Mouse (Mus musculus) MEL (cell line): ENCODE data around the gene Tbx21. TPM values are rescaled to one million over a fixed set of nuclear protein-coding genes. Genes with fewer than 3 reads are reported as not detected.

Experiments
- DNase-seq: peaks from one replicate; pipeline ENCODE4 v3.0.0; 2011; ENCODE audit warnings: low read depth, low spot score
- H3K27ac ChIP-seq: 2 replicates; pipeline ENCODE4 v1.5.1; 2012; ENCODE audit warnings: low read depth, mild to moderate bottlenecking, control low read depth, low read length, moderate library complexity; ENCODE audit not compliant: control insufficient read depth
- H3K27me3 ChIP-seq, 2 experiments: fragments of 150-350 bp in 1 of 2; sonication (generic) in 1 of 2; 2 replicates each; pipeline ENCODE4 v1.6.1; 2012; ENCODE audit warnings: low read length in 2 of 2, mild to moderate bottlenecking in 2 of 2, improper control_type of control experiment in 1 of 2, moderate library complexity in 1 of 2; ENCODE audit not compliant: insufficient read depth in 2 of 2, control insufficient read depth in 1 of 2
- H3K36me3 ChIP-seq, 2 experiments: 2 replicates each; pipeline ENCODE4 v1.6.1; 2012 to 2014; ENCODE audit warnings: low read length in 2 of 2, improper control_type of control experiment in 1 of 2, inconsistent platforms in 1 of 2, mild to moderate bottlenecking in 1 of 2; ENCODE audit not compliant: insufficient read depth in 2 of 2, control insufficient read depth in 1 of 2
- H3K4me1 ChIP-seq, 2 experiments: fragments of 150-350 bp in 1 of 2; sonication (generic) in 1 of 2; 2 replicates each; pipeline ENCODE4 v1.6.1; 2012; ENCODE audit warnings: low read length in 2 of 2, improper control_type of control experiment in 1 of 2, mild to moderate bottlenecking in 1 of 2; ENCODE audit not compliant: insufficient read depth in 2 of 2, control insufficient read depth in 1 of 2
- H3K4me3 ChIP-seq, 2 experiments: fragments of 150-350 bp in 1 of 2; sonication (generic) in 1 of 2; 2 replicates each; pipeline ENCODE4 v1.5.1; 2012; ENCODE audit warnings: low read depth in 2 of 2, low read length in 2 of 2, mild to moderate bottlenecking in 2 of 2, moderate library complexity in 2 of 2, control low read depth in 1 of 2, improper control_type of control experiment in 1 of 2; ENCODE audit not compliant: control insufficient read depth in 1 of 2, insufficient read depth in 1 of 2
- H3K79me2 ChIP-seq: 2 replicates; pipeline ENCODE4 v1.6.1; 2012; ENCODE audit warnings: mild to moderate bottlenecking, low read length, moderate library complexity; ENCODE audit not compliant: control insufficient read depth, poor library complexity, insufficient read depth
- H3K9ac ChIP-seq: 2 replicates; pipeline ENCODE4 v1.6.1; 2012; ENCODE audit warnings: low read depth, mild to moderate bottlenecking, control low read depth, low read length, moderate library complexity; ENCODE audit not compliant: control insufficient read depth, poor library complexity, severe bottlenecking
- H3K9me3 ChIP-seq: fragments of 150-350 bp; sonication (generic); replicated peaks from 2 replicates; pipeline ENCODE4 v1.6.1; 2012; ENCODE audit warnings: mild to moderate bottlenecking, low read length, improper control_type of control experiment, moderate library complexity; ENCODE audit not compliant: insufficient read depth
- BHLHE40 ChIP-seq: IDR thresholded peaks from 2 replicates; pipeline ENCODE4 v1.6.1; 2012; ENCODE audit warnings: low read depth, mild to moderate bottlenecking, inconsistent platforms, low read length, improper control_type of control experiment, borderline replicate concordance
- EP300 ChIP-seq, 2 experiments: IDR thresholded peaks; 2 replicates each; pipeline ENCODE4 v1.6.1; 2011; ENCODE audit warnings: improper control_type of control experiment in 2 of 2, low read length in 2 of 2, low read depth in 1 of 2, mild to moderate bottlenecking in 1 of 2
- JUND ChIP-seq: IDR thresholded peaks from 2 replicates; pipeline ENCODE4 v1.6.1; 2011; ENCODE audit warnings: low read depth, mild to moderate bottlenecking, improper control_type of control experiment, low read length
- MAFK ChIP-seq: IDR thresholded peaks from 2 replicates; pipeline ENCODE4 v1.6.1; 2011; ENCODE audit warnings: low read depth, mild to moderate bottlenecking, low read length, improper control_type of control experiment, borderline replicate concordance
- MAX ChIP-seq: IDR thresholded peaks from 2 replicates; pipeline ENCODE4 v1.6.1; 2011; ENCODE audit warnings: low read length, improper control_type of control experiment
- MAZ ChIP-seq: IDR thresholded peaks from 2 replicates; pipeline ENCODE4 v1.6.1; 2012; ENCODE audit warnings: low read depth, mild to moderate bottlenecking, inconsistent platforms, low read length, improper control_type of control experiment
- MXI1 ChIP-seq: IDR thresholded peaks from 2 replicates; pipeline ENCODE4 v1.6.1; 2011; ENCODE audit warnings: mild to moderate bottlenecking, low read depth, low read length, improper control_type of control experiment
- MYC ChIP-seq: IDR thresholded peaks from 2 replicates; pipeline ENCODE4 v1.6.1; 2011; ENCODE audit warnings: low read depth, mild to moderate bottlenecking, low read length, improper control_type of control experiment, moderate library complexity
- RCOR1 ChIP-seq: IDR thresholded peaks from 2 replicates; pipeline ENCODE4 v1.6.1; 2012; ENCODE audit warnings: low read depth, mild to moderate bottlenecking, inconsistent platforms, low read length, improper control_type of control experiment
- TAL1 ChIP-seq: IDR thresholded peaks from 2 replicates; pipeline ENCODE4 v1.6.1; 2012; ENCODE audit warnings: mild to moderate bottlenecking, inconsistent platforms, low read length, moderate library complexity, mixed read lengths
- TBP ChIP-seq: IDR thresholded peaks from 2 replicates; pipeline ENCODE4 v1.8.0; 2011; ENCODE audit warnings: low read depth, low read length, improper control_type of control experiment
- USF1 ChIP-seq: IDR thresholded peaks from 2 replicates; pipeline ENCODE4 v1.6.1; 2014; ENCODE audit warnings: low read depth, mild to moderate bottlenecking, inconsistent platforms, low read length, improper control_type of control experiment, moderate library complexity
- USF2 ChIP-seq, 2 experiments: IDR thresholded peaks; 2 replicates each; pipeline ENCODE4 v1.6.1; 2011 to 2012; ENCODE audit warnings: improper control_type of control experiment in 2 of 2, low read length in 2 of 2, borderline replicate concordance in 1 of 2, inconsistent platforms in 1 of 2, low read depth in 1 of 2, mild to moderate bottlenecking in 1 of 2; ENCODE audit not compliant: insufficient read depth in 1 of 2
- ZKSCAN1 ChIP-seq: IDR thresholded peaks from 2 replicates; pipeline ENCODE4 v1.6.1; 2012; ENCODE audit warnings: low read depth, mild to moderate bottlenecking, inconsistent platforms, low read length, improper control_type of control experiment, moderate library complexity
- ZMIZ1 ChIP-seq: IDR thresholded peaks from 2 replicates; pipeline ENCODE4 v1.6.1; 2012; ENCODE audit warnings: low read depth, mild to moderate bottlenecking, inconsistent platforms, low read length, improper control_type of control experiment, moderate library complexity
- ZNF384 ChIP-seq: IDR thresholded peaks from 2 replicates; pipeline ENCODE4 v1.6.1; 2012; ENCODE audit warnings: low read depth, mild to moderate bottlenecking, inconsistent platforms, low read length, improper control_type of control experiment
- polyA plus RNA-seq, 2 experiments: library from polyadenylated mRNA; stranded (reverse) in 1 of 2; unstranded in 1 of 2; fragments of >175 nt in 1 of 2; fragments of >200 nt in 1 of 2; gene quantifications; 2 replicates each; pipeline versions ENCODE4 v1.2.1 to v1.2.4; 2012; ENCODE audit warnings: low replicate concordance in 2 of 2, low read depth in 1 of 2; ENCODE audit not compliant: insufficient read length in 2 of 2, insufficient read depth in 1 of 2, missing spikeins in 1 of 2
- total RNA-seq: library from RNA; depleted of rRNA; stranded (reverse); fragments of 300-350 nt; gene quantifications from 2 replicates; pipeline ENCODE4 v1.2.3, GENCODE M21; 2012

Tbx21 gene
- total and polyA plus RNA-seq, 3 experiments = not detected

- TF ChIP-seq TBP (no peak), JUND (no peak), TAL1 (no peak), ZNF384 (no peak), USF1 (no peak), ZKSCAN1 (no peak)
- no peak overlapping the region for H3K9ac ChIP-seq
- no peaks in the 10 kb centered on the region; the same call in 1 of the 2 replicates for H3K79me2 ChIP-seq
- H3K4me1 ChIP-seq = peaks cover 29 to 33% of the 10 kb centered on the region in 2 experiments
- H3K27me3 ChIP-seq = no peaks in the 10 kb centered on the region
- no peak overlapping the region for H3K27ac ChIP-seq
- no peaks in the 10 kb centered on the region for H3K9me3 ChIP-seq
- H3K4me3 ChIP-seq = no peak overlapping the region
- peaks cover 0 to 28% of the 10 kb centered on the region in 2 experiments; a peak in 2 of 4 replicates for H3K36me3 ChIP-seq
- no peak for DNase-seq
These were observed 17.1 kb upstream of the Tbx21 start for GRCm38 (mm10) chr11:97132185-97132584.

DNA sequence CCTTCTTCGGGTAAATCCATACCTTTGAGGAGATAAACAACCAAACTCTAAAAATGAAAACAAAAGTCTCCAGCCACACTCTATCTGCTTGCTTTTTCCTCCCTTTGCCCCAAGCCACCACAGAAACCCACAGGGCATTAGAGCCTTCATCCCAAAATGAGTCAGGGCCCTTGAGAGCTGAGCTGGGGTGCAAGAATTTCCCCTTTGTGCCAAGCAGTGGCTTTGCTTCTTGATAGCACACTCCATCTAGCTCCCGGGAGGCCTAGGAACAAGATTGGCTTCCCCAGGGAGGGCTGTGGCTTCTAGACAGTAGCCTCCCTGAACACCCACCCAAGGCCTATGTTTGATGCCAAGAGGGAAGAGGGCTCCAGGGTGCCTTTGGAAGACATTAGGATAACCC is 16.6 kb upstream of the Tbx21 start:
- TF ChIP-seq TBP (no peak), MAFK (no peak), MYC (no peak), ZMIZ1 (no peak), ZKSCAN1 (no peak), BHLHE40 (no peak), USF2 (IDR thresholded peaks at IDR 0.05; ENCODE audit: borderline replicate concordance in 1 of 2, insufficient read depth in 1 of 2, low read depth in 1 of 2, low read length in 2 of 2) (no peak), RCOR1 (no peak), MAZ (no peak), USF1 (no peak)
- Histone ChIP-seq H3K9ac (no peak overlapping the region), H3K4me1 (peaks cover 29 to 33% of the 10 kb centered on the region in 2 experiments), H3K4me3 (no peak overlapping the region), H3K36me3 (peaks cover 0 to 28% of the 10 kb centered on the region in 2 experiments; a peak in 2 of 4 replicates), H3K27me3 (no peaks in the 10 kb centered on the region), H3K9me3 (no peaks in the 10 kb centered on the region), H3K27ac (no peak overlapping the region), H3K79me2 (no peaks in the 10 kb centered on the region; the same call in 1 of the 2 replicates)
- no peak for DNase-seq

- no peaks in the 10 kb centered on the region; the same call in 1 of the 2 replicates for H3K79me2 ChIP-seq
- TF ChIP-seq MXI1 = 0 out of 2 replicates have a peak, but pooled peaks have one; percentile 21
- TF ChIP-seq BHLHE40 = no peak
- TF ChIP-seq MAX = peak; percentile 28; the same call in 1 of the 2 replicates
- TF ChIP-seq USF1 = 0 out of 2 replicates have a peak, but pooled peaks have one; percentile 4
- TF ChIP-seq EP300 (IDR thresholded peaks at IDR 0.05; ENCODE audit: low read depth in 1 of 2, low read length in 2 of 2) = 0 out of 4 replicates have a peak, but pooled peaks of 1 of the 2 experiments have one; percentile 7
- no peaks in the 10 kb centered on the region for H3K27me3 ChIP-seq
- H3K4me1 ChIP-seq = peaks cover 29 to 33% of the 10 kb centered on the region in 2 experiments
- H3K4me3 ChIP-seq = no peak overlapping the region
- no peaks in the 10 kb centered on the region for H3K9me3 ChIP-seq
- no peak overlapping the region for H3K9ac ChIP-seq
- DNase-seq = peak; percentile 30
- no peak overlapping the region for H3K27ac ChIP-seq
- peaks cover 0 to 28% of the 10 kb centered on the region in 2 experiments; a peak in 2 of 4 replicates for H3K36me3 ChIP-seq
These were observed 15.2 kb upstream of the Tbx21 start for GRCm38 (mm10) chr11:97130318-97130717.
